17 mouse cellular contexts compared by ENCODE assay signal in genomic region chr5:141197278-141197677, GRCm38 (mm10). TPM values are rescaled to one million over a fixed set of nuclear protein-coding genes. Genes with fewer than 3 reads are reported as not detected.
A peak's percentile ranks its signal among the peaks of the same experiment; 100 is the strongest.
DNase-seq lines count a peak whose midpoint lies in the region; ATAC-seq and TF ChIP-seq lines count a peak whose summit lies in the region.
"Had no signal": no experiment of that assay in that cellular context is flagged by ENCODE, and none has a peak within 500 bp of the region (broad histone marks: within the 10 kb centered on the region; RNA-seq: fewer than 3 reads in every experiment).

No protein-coding gene starts in this region.

- H3K4me1 ChIP-seq in forebrain, embryonic 16.5 days (replicated peaks; ENCODE audit: control insufficient read depth, insufficient read depth, low read length), result peaks cover 6% of the 10 kb centered on the region
- H3K4me1 ChIP-seq in forebrain, embryonic 10.5 days, result peaks cover 15% of the 10 kb centered on the region
- no peaks in the 10 kb centered on the region for H3K4me1 ChIP-seq in lung, embryonic 14.5 days (ENCODE audit: insufficient read depth)
- no peaks in the 10 kb centered on the region; the same call in 1 of the 2 replicates for H3K4me1 ChIP-seq in limb, embryonic 11.5 days (ENCODE audit: control insufficient read depth, insufficient read depth, low read length)
- H3K4me1 ChIP-seq in neural tube, embryonic 14.5 days (ENCODE audit: control insufficient read depth, insufficient read depth, low read length), result peaks cover 10% of the 10 kb centered on the region; the same call in 1 of the 2 replicates
- H3K4me1 ChIP-seq: heart, embryonic 15.5 days had no signal

- no peaks in the 10 kb centered on the region for H3K27me3 ChIP-seq in forebrain, embryonic 16.5 days (replicated peaks; ENCODE audit: control insufficient read depth, insufficient read depth, low read length)
- no peaks in the 10 kb centered on the region for H3K27me3 ChIP-seq in forebrain, embryonic 10.5 days (ENCODE audit: poor library complexity, severe bottlenecking)
- H3K27me3 ChIP-seq in lung, embryonic 14.5 days (ENCODE audit: insufficient read depth, low read length), result no peaks in the 10 kb centered on the region
- H3K27me3 ChIP-seq in limb, embryonic 11.5 days (ENCODE audit: control insufficient read depth, insufficient read depth, low read length), result no peaks in the 10 kb centered on the region
- H3K27me3 ChIP-seq in neural tube, embryonic 14.5 days (ENCODE audit: control insufficient read depth, insufficient read depth, low read length), result no peaks in the 10 kb centered on the region
- H3K27me3 ChIP-seq: heart, embryonic 15.5 days; midbrain, embryonic 12.5 days had no signal

- no peaks in the 10 kb centered on the region for H3K36me3 ChIP-seq in forebrain, embryonic 16.5 days (ENCODE audit: control insufficient read depth, insufficient read depth)
- no peaks in the 10 kb centered on the region for H3K36me3 ChIP-seq in forebrain, embryonic 10.5 days (replicated peaks)
- H3K36me3 ChIP-seq in lung, embryonic 14.5 days (ENCODE audit: insufficient read depth), result no peaks in the 10 kb centered on the region
- no peaks in the 10 kb centered on the region for H3K36me3 ChIP-seq in limb, embryonic 11.5 days (ENCODE audit: control insufficient read depth, insufficient read depth, low read length)
- H3K36me3 ChIP-seq in neural tube, embryonic 14.5 days (ENCODE audit: control insufficient read depth, insufficient read depth, low read length), result no peaks in the 10 kb centered on the region
- H3K36me3 ChIP-seq: heart, embryonic 15.5 days; midbrain, embryonic 12.5 days had no signal

- H3K4me2 ChIP-seq in forebrain, embryonic 16.5 days (ENCODE audit: low read length), result peak overlapping the region; percentile 11; the same call in 1 of the 2 replicates
- H3K4me2 ChIP-seq in lung, embryonic 14.5 days, result 0 out of 2 replicates have a peak overlapping the region, but pooled peaks have one; percentile 12
- no peak overlapping the region for H3K4me2 ChIP-seq in limb, embryonic 11.5 days (ENCODE audit: low read depth, severe bottlenecking)
- H3K4me2 ChIP-seq in neural tube, embryonic 14.5 days (ENCODE audit: low read depth, low read length), result peak overlapping the region; percentile 16; the same call in 1 of the 2 replicates
- H3K4me2 ChIP-seq: heart, embryonic 15.5 days; midbrain, embryonic 12.5 days had no signal

- WGBS in forebrain, embryonic 16.5 days, result 27% methylated on average over 4 of the region's 4 CpGs
- WGBS in forebrain, embryonic 10.5 days, result 52% methylated on average over 4 of the region's 4 CpGs
- WGBS in lung, embryonic 14.5 days, result 26% methylated on average over 4 of the region's 4 CpGs
- 40% methylated on average over 4 of the region's 4 CpGs for WGBS in limb, embryonic 11.5 days
- WGBS in neural tube, embryonic 14.5 days, result 37% methylated on average over 4 of the region's 4 CpGs

- no peak overlapping the region for H3K27ac ChIP-seq in forebrain, embryonic 16.5 days (ENCODE audit: low read length)
- no peak overlapping the region for H3K27ac ChIP-seq in forebrain, embryonic 10.5 days
- H3K27ac ChIP-seq in lung, embryonic 14.5 days (ENCODE audit: low read depth), result no peak overlapping the region
- H3K27ac ChIP-seq in limb, embryonic 11.5 days (replicated peaks; ENCODE audit: low read depth, low read length), result no peak overlapping the region
- H3K27ac ChIP-seq in neural tube, embryonic 14.5 days (ENCODE audit: low read depth, low read length), result no peak overlapping the region; the same call in 1 of the 2 replicates
- H3K27ac ChIP-seq: heart, embryonic 15.5 days; midbrain, embryonic 12.5 days had no signal

- no peak for TF ChIP-seq CTCF in lung, embryonic 14.5 days (IDR thresholded peaks at IDR 0.05; ENCODE audit: low read depth)

- DNase-seq in forebrain, embryonic 10.5 days (ENCODE audit: extremely low spot score, low spot score), result no peak
- DNase-seq in lung, embryonic 14.5 days, result peak; percentile 43
- DNase-seq in lung, postnatal 4 days, result no peak
- peak; percentile 28 for DNase-seq in limb, embryonic 11.5 days (ENCODE audit: low spot score)
- no peak for DNase-seq in layer of hippocampus, postnatal 14 days (ENCODE audit: low spot score in 2 of 2)
- no peak for DNase-seq in right cerebral cortex, postnatal 10 days (ENCODE audit: low spot score in 2 of 2)
- DNase-seq: cerebellum, adult 2 months; kidney, adult 8-10 months; layer of hippocampus, adult 9-11 months; right cerebral cortex, postnatal 25 days; thymus, postnatal 36 days had no signal

- no peaks in the 10 kb centered on the region for H3K9me3 ChIP-seq in forebrain, embryonic 16.5 days (ENCODE audit: control insufficient read depth, low read length)
- no peaks in the 10 kb centered on the region for H3K9me3 ChIP-seq in forebrain, embryonic 10.5 days
- H3K9me3 ChIP-seq in lung, embryonic 14.5 days (ENCODE audit: low read depth, low read length), result no peaks in the 10 kb centered on the region
- no peaks in the 10 kb centered on the region for H3K9me3 ChIP-seq in limb, embryonic 11.5 days (ENCODE audit: control insufficient read depth, low read length)
- H3K9me3 ChIP-seq in neural tube, embryonic 14.5 days (ENCODE audit: control insufficient read depth, low read length), result no peaks in the 10 kb centered on the region
- H3K9me3 ChIP-seq: heart, embryonic 15.5 days; midbrain, embryonic 12.5 days had no signal

- H3K9ac ChIP-seq in forebrain, embryonic 16.5 days (replicated peaks; ENCODE audit: low read depth, low read length), result no peak overlapping the region
- no peak overlapping the region for H3K9ac ChIP-seq in lung, embryonic 14.5 days
- no peak overlapping the region for H3K9ac ChIP-seq in limb, embryonic 11.5 days (ENCODE audit: low read length)
- no peak overlapping the region for H3K9ac ChIP-seq in neural tube, embryonic 14.5 days (replicated peaks; ENCODE audit: low read depth, low read length)
- H3K9ac ChIP-seq: heart, embryonic 15.5 days; midbrain, embryonic 12.5 days had no signal

- H3K4me3 ChIP-seq in forebrain, embryonic 16.5 days (replicated peaks; ENCODE audit: low read length), result no peak overlapping the region
- H3K4me3 ChIP-seq in forebrain, embryonic 10.5 days, result no peak overlapping the region
- no peak overlapping the region for H3K4me3 ChIP-seq in lung, embryonic 14.5 days (ENCODE audit: low read depth, low read length)
- no peak overlapping the region for H3K4me3 ChIP-seq in limb, embryonic 11.5 days (ENCODE audit: low read depth, low read length)
- no peak overlapping the region for H3K4me3 ChIP-seq in neural tube, embryonic 14.5 days (ENCODE audit: low read depth, low read length)
- H3K4me3 ChIP-seq: heart, embryonic 15.5 days; midbrain, embryonic 12.5 days had no signal

- no peak for ATAC-seq in forebrain, embryonic 16.5 days
- ATAC-seq in lung, embryonic 14.5 days (ENCODE audit: insufficient read depth), result peak; percentile 47; the same call in 1 of the 2 replicates
- peak; percentile 65 for ATAC-seq in limb, embryonic 11.5 days (ENCODE audit: insufficient number of reproducible peaks, low FRiP score, low TSS enrichment, low read depth)
- no peak for ATAC-seq in neural tube, embryonic 14.5 days (ENCODE audit: low read depth)
- ATAC-seq: lung, postnatal 0 days had no signal

RNA-seq across cellular contexts. Expression of gene Sdk1, which starts 44.0 kb away (rescaled TPM):
- polyA plus RNA-seq in forebrain, embryonic 16.5 days (2015; fragmentation: Nextera tagmentation; extraction: Ambion mirVana), result 1.3 and 1.6 TPM in 2 replicates
- 0.52 and 0.58 TPM in 2 replicates for polyA plus RNA-seq in forebrain, embryonic 10.5 days (2016; fragmentation: Nextera tagmentation; extraction: Ambion mirVana)
- polyA plus RNA-seq in lung, embryonic 14.5 days (2014; fragmentation: Nextera tagmentation; extraction: Ambion mirVana), result 1.0 and 1.6 TPM in 2 replicates
- polyA plus RNA-seq in limb, embryonic 11.5 days (2014; fragmentation: Nextera tagmentation; extraction: Ambion mirVana), result 1.2 and 1.3 TPM in 2 replicates
- 3.1 and 3.4 TPM in 2 replicates for polyA plus RNA-seq in neural tube, embryonic 14.5 days (2014; fragmentation: Nextera tagmentation; extraction: Ambion mirVana)
- 10 to 100 TPM in 1 of 2 experiments, 1 to 10 TPM in 1; 9.9 to 10.6 TPM for total RNA-seq in layer of hippocampus, postnatal 14 days (2021)
- total RNA-seq: granulocyte monocyte progenitor cell, adult 5-6 weeks had no signal

Comparison
In these comparisons a context has a peak if more than half of its experiments do, and no peak if none do; other contexts are left out.
1. DNase-seq: peak in lung, embryonic 14.5 days (single experiment) and limb, embryonic 11.5 days (single experiment); none in forebrain, embryonic 10.5 days (single experiment), lung, postnatal 4 days (0 of 2), layer of hippocampus, postnatal 14 days (0 of 2) and right cerebral cortex, postnatal 10 days (0 of 2).
2. ATAC-seq: peak in lung, embryonic 14.5 days (single experiment) and limb, embryonic 11.5 days (single experiment); none in forebrain, embryonic 16.5 days (single experiment) and neural tube, embryonic 14.5 days (single experiment).